Mouse (Mus musculus) adrenal gland, adult 2 months (tissue): ENCODE data around the gene Samd1. TPM values are rescaled to one million over a fixed set of nuclear protein-coding genes. Genes with fewer than 3 reads are reported as not detected.

Experiments
- DNase-seq: peaks from one replicate; pipeline ENCODE4 v3.0.0; 2021
- long read RNA-seq: library from polyadenylated mRNA; stranded (forward); transcript quantifications from one replicate; pipeline ENCODE4 v2.0.0, GENCODE M21; 2021
- polyA plus RNA-seq: library from polyadenylated mRNA; depleted of rRNA; stranded (reverse); fragments of >200 nt; gene quantifications from 2 replicates; pipeline ENCODE4 v1.2.3, GENCODE M21; 2012; rRNA removed
- total RNA-seq, 2 experiments: library from RNA; stranded (reverse); gene quantifications; 2 replicates each; pipeline ENCODE4 v1.2.3; 2021

Samd1 gene
- total RNA-seq (10 to 100 TPM; 27.1 to 45.3 TPM), polyA plus RNA-seq (32.1 and 37.6 TPM in 2 replicates)
- long read RNA-seq, partial matches to known transcripts = 1 of 1 reads
- long read RNA-seq, other reads (novel, unspliced or antisense) = 0 of 1 reads

GRCm38 (mm10) chr8:83997511-83998141 is at the start of gene Samd1:
Gene Samd1 (plus strand): TSS chr8:83997672.
- peak; percentile 70 for DNase-seq

DNA sequence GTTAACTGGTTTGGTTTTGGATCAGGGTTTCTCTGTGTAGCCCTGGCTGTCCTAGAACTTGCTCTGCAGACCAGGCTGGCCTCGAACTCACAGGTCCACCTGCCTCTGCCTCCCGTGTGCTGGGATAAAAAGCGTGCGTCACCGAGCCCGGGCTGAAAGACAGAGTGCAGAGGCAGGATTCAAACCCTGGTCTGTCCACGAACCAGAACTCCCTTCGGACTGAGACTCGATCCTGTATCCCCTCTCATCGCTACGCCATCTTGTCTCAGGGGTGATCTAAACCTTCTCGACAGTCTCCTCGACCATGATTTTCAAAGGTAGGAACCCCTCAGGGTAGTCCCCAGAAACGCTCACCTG is 42.7 kb upstream of the Samd1 start:
- no peak for DNase-seq

GRCm38 (mm10) chr8:83955106-83955957 is 42.1 kb upstream of the Samd1 start, which contains the start of the genes Gm10644 and Asf1b:
Gene Gm10644 (minus strand): TSS chr8:83955205.
Gene Asf1b (plus strand): TSS chr8:83955507.
- peak; percentile 99 for DNase-seq

GRCm38 (mm10) chr8:83955958-83956218 is 41.6 kb upstream of the Samd1 start:
- DNase-seq = no peak

GRCm38 (mm10) chr8:83956789-83957188 is 40.7 kb upstream of the Samd1 start:
- no peak for DNase-seq

DNA sequence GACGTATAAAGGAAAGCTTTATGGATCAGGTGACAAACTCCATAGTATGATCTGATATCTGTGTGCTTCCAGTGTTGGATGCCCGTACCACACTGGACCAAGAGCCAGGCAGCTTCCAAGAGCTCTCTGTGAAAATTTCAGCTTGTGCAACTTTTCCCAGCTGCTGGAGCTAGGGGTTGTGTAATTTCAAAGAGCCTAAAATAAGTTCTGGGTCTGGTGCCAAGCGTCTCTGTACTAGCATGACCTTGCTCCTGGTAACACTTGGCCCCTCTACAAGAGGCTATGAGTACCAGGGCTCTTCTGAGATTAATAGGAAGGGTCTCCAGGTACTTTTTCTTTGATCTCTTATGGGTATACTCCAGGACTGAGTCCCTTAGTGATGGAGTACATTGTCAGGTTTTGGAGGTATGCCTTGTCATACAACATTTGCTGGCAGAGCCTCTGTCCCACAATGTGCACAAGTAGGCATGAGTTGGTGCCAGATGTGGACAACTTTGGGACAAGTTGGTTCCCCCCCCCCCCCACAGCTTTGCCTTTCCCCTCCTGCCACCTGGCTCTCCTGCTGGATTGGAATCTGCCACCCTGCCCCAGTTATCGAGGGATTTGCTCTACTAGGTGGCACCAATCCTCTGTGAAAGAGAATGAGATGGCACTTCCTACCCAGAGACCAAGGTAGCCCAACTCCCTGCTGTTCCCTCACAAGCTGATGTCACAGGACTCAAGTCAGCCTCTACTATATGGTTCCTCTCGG is 33.3 kb upstream of the Samd1 start:
- peak; percentile 80 for DNase-seq

DNA sequence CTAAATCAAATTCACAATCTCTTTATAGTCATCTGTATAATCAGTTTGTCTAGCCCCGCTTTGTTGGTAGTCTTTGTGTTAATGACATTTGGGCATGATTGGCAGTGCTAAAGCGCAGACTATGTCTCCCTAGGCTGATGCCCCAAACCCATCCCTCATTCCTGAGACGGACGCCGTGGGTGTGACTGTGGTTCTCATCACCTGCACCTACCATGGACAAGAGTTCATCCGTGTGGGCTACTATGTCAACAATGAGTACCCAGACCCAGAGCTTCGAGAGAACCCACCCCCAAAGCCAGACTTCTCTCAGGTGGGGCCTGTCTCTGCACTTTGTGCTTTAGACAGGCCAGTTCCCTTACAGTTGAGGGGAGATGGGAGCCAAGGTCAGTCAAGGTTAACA is 29.8 kb upstream of the Samd1 start:
- DNase-seq = no peak

- DNase-seq = peak; percentile 62
Observed at GRCm38 (mm10) chr8:83971121-83971520, 26.4 kb upstream of the Samd1 start.

GRCm38 (mm10) chr8:83971661-83972060 is 25.8 kb upstream of the Samd1 start:
- DNase-seq = peak; percentile 38

DNA sequence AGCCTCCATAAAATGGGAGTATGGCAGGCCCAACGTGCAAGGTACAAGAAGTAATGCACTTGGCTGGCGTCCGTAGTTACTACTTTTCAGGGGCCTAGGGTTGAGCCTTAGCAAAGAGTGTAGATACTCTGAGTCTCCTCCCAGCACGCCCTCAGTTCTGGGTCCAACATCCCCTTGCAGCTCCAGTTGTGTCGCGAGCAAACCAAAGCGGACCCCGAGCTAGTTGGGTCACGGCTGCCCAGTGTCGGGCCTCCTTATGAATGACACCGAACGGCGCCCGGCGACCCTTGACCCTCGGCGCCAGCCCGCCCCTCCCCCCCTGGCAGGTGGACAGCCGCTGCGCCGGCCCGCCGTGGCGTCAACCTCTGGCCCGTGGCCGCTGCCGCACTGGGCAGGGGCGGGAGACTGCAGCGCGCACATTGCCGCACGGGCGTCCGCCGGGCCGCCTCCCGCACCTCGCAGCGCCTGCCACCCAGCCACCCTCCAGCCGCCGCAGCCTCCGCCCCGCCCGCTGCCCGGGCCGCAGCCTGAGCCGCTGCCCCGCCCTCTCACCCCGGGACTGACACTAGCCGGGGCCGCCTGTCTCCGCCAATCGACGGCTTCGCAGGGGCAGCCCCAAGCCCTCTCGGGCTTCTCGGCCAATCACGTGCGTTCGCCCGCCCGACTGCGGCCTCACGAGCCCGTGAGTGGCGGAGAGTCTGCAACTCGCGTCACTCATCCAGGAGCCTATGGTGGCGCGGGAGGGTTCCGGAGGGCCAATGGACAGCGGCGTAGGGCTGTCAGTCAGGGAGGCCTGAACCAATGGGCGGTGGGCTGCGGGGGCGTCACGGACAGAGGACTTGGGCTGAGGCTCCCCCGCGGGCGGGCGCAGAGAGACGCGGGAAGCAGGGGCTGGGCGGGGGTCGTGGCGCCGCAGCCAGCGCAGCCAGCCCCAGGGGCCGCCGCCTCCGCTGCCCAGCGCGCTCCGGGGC is 25.0 kb upstream of the Samd1 start, which contains the start of gene Prkaca:
Gene Prkaca (plus strand): TSS at position 844 of the 971 bp plus-strand sequence.
- DNase-seq = peak; percentile 99

- peak; percentile 31 for DNase-seq
Observed at GRCm38 (mm10) chr8:83973161-83974031, 24.1 kb upstream of the Samd1 start.

DNA sequence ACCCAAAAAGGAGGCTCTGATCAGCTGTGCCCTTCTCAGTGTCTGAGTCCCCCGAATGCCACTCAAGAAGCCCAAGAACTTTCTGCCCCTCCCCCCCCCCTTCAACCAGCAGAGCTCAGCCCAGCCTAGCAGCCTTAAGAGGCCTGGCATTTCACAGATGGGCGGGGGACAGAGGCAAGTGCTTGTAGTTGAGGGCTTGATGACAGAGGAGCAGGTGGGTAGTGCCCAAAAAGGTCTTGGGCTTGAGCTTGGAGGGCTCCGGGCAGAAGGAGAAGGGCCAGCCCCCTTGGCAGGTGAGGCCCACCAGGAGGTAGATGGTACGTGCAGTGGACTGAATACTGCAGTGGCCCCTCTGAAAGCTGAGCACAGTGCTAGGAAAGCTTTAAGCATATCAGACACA is 23.0 kb upstream of the Samd1 start:
- no peak for DNase-seq

DNA sequence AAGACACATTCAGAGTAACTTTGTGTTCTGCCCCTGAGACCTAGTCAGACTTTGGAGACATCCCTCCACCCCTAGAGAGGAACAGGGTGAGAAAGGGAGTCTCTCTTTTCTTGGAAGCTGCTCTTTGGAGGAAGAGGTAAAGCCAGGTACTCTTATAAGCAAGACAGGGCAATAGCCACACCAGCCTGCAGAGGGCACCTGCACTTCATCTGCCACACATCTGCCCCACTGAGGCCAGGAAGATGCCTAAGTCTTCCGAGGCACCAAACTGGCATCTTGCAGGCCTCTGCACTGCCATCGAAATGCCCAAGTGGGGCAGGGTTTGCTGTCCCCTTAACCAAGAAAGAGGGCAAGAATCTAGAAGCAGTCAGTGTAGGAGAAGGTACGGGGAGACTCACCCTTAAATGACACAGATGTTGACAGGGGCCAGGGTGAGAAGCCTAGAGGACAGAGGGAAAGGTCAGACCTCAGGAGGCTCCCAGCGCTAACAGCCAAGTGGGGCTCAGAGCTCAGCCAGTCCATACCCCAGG is 21.3 kb upstream of the Samd1 start:
- DNase-seq = peak; percentile 44

DNA sequence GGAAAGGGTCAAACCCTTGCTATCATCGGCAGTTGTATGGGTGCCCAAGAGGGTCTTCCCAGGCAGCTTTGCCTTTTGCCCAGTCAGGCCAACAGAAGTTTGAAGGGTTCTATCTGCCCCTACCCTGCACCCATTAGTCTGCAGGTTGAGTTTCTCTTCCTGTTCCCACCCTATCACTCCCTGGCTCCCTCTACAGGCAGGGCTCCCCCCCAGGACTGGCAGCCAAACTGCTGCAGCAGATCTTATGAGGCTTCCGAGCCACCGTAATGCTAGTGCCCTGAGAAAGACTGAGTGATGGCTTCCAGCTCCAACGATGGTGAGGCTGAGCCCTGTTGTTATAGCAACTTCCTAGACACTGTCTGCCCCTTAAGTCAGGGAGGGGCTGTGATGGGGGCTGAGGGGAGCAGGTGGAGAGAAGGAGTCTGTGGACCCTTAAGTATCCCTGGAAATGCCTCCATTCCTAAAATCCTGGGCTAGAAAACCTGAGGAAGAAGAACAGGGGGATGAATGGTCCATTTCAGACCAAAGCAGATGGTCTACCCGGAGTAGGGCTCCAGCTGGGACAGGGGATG is 20.6 kb upstream of the Samd1 start:
- no peak for DNase-seq

- DNase-seq = peak; percentile 68
Observed at GRCm38 (mm10) chr8:83977646-83978045, 19.8 kb upstream of the Samd1 start.

DNA sequence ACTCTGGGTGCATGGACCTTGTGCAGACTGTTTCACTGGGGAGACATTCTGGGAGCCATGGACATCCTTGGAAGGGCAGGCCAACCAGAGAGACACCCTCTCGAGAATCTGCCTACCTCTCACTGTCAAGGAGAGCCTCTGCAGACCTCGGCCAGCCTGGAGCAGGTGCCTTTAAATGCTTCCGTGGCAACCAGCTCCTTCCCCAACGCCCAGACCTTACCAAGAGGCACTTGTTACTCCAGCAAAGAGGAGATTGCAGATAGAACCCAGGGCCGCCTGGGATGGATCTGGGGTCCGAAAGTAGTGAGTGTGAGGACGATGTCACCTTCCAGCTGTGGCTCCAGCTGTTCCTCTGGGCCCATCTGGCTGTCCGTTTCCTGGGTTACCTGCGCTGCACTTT is 19.3 kb upstream of the Samd1 start:
- no peak for DNase-seq

DNA sequence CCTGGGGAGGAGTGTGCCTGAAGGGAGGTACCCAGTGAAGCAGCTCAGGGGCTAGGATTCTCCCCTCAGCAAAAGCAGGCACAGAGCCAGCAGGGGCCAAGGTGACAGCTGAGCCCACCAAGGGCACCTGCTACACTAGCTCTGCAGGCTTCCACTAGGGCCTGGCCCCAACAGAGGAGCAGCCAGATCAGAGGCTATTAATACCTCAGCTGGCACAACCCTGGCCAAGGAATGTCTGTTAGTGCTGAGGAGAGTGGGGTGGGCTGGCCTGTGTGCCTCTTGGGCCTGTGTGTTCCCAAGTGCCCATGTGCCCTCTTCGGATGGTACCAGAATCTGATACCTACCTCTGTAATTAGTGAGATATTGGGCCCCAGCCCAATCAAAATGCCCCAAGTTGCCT is 17.2 kb upstream of the Samd1 start:
- no peak for DNase-seq

DNA sequence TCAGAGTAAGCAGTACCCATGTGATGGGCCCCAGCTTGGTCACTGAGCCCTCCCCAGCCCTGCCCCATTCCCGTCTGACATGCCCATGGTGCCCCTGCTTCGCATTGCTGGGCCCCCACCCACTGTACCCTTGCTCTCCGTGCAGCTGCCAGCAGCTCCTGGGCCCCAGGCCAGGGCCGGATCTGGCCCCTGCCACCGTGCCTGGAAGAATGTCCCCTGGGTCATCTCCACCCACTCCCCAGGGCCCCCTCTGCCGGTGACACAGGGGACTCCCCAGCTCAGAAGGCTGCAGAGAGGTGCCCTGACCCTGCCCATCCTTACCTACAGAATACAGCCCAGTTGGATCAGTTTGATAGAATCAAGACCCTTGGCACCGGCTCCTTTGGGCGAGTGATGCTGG is 16.6 kb upstream of the Samd1 start:
- peak; percentile 42 for DNase-seq

DNA sequence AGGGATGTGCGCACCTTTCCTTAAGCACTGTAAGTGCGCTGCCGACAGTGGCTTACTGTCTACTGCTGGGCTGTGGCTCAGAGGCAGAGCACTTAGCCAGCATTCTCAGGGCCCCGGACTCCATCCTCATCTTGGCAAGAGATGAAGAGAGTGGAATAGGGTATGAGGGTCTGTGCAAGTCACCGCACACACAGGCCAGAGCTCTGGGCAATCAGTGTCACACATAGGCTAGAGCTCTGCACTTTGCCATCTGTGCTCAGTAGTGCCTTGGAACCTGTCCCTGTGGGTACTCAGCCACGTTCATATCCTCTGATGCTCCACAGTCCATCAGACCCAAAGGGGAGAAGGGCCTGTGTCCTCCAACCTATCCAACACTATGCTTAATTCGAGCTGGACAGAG is 15.9 kb upstream of the Samd1 start:
- DNase-seq = no peak

DNA sequence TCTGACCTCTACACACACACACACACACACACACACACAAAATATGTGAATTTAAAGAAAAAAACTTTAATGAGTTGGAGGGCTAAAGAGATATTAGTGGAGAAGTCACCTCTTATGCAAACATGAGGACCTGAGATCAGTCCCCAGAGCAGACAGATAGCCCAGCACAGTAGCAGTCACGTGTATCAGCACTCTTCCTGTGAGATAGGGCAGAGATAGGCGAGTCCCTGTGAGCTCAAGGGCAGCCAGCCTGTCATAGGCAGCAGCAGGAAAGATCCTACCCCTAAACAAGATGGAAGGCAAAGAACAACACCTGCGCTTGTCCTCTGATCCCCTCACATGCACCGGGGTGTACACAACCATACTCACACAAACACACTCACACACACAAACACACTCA is 15.0 kb upstream of the Samd1 start:
- no peak for DNase-seq
